Mouse (Mus musculus) E14TG2a.4 (cell line): ENCODE measurements at regions not wholly inside any gene's neighbourhood (a gene's known extent, or its start where the extent isn't known, plus 50 kb on each side); places are given as distances from the start of the nearest gene placed in this dataset.

Experiments
- CTCF ChIP-seq: conservative IDR thresholded peaks from 2 replicates; pipeline ENCODE4 v1.5.1; 2014; ENCODE audit warnings: low read length
- NANOG ChIP-seq: IDR thresholded peaks from 2 replicates; pipeline ENCODE4 v1.6.1; 2014; ENCODE audit warnings: borderline replicate concordance, low read length, mixed read lengths
- POU5F1 ChIP-seq: IDR thresholded peaks from 2 replicates; pipeline ENCODE4 v1.6.1; 2014; ENCODE audit warnings: low read length, borderline replicate concordance

DNA sequence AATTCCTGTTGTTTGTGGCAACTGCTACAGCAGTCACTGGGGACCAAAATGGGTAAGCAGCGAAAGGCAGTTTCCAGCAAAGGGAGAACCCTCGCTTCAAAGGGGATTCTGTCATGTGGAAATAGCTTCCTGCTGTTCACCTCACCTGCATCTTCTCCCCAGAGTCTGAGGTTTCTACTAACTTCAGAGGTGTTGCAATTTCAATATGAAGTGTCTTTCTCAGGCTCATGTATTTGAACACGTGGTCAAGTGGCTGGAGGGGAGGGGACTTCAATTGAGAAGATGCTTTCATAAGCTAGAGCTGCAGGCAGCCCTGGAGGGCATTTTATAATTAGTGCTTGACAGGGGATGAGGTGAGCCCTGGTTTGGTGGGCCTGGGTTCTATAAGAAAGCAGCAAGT lies 92.9 kb upstream of the Noct start:
- no peak for TF ChIP-seq CTCF
- TF ChIP-seq NANOG: no peak
- no peak for TF ChIP-seq POU5F1
